In genomic region chrX:42361400-42362028, GRCm38 (mm10) we compare ENCODE assay signal across 11 mouse cellular contexts.
A peak's percentile ranks its signal among the peaks of the same experiment; 100 is the strongest.
DNase-seq lines count a peak whose midpoint lies in the region; ATAC-seq lines count a peak whose summit lies in the region.
"Had no signal": no experiment of that assay in that cellular context is flagged by ENCODE, and none has a peak within 500 bp of the region (broad histone marks: within the 10 kb centered on the region; RNA-seq: fewer than 3 reads in every experiment).

No protein-coding gene starts in this region.

- no peak overlapping the region for H3K4me3 ChIP-seq in forebrain, embryonic 15.5 days
- no peak overlapping the region for H3K4me3 ChIP-seq in midbrain, embryonic 11.5 days (ENCODE audit: low read depth, low read length)
- no peak overlapping the region for H3K4me3 ChIP-seq in liver, embryonic 12.5 days
- no peak overlapping the region for H3K4me3 ChIP-seq in heart, embryonic 10.5 days

- H3K36me3 ChIP-seq in forebrain, embryonic 15.5 days = no peaks in the 10 kb centered on the region
- H3K36me3 ChIP-seq in midbrain, embryonic 11.5 days (ENCODE audit: control insufficient read depth, insufficient read depth, low read length) = no peaks in the 10 kb centered on the region
- H3K36me3 ChIP-seq in liver, embryonic 12.5 days = no peaks in the 10 kb centered on the region
- H3K36me3 ChIP-seq in heart, embryonic 10.5 days = no peaks in the 10 kb centered on the region
- H3K36me3 ChIP-seq: liver, embryonic 13.5 days had no signal

- ATAC-seq in forebrain, embryonic 15.5 days (replicated peaks) = peak; percentile 87
- peak; percentile 90 for ATAC-seq in midbrain, embryonic 11.5 days (ENCODE audit: low FRiP score)
- ATAC-seq in liver, embryonic 12.5 days = no peak

- no peaks in the 10 kb centered on the region for H3K9me3 ChIP-seq in forebrain, embryonic 15.5 days
- no peaks in the 10 kb centered on the region for H3K9me3 ChIP-seq in midbrain, embryonic 11.5 days (ENCODE audit: control insufficient read depth, low read length)
- no peaks in the 10 kb centered on the region for H3K9me3 ChIP-seq in liver, embryonic 12.5 days (replicated peaks)
- H3K9me3 ChIP-seq in heart, embryonic 10.5 days = no peaks in the 10 kb centered on the region
- H3K9me3 ChIP-seq: liver, embryonic 13.5 days had no signal

- peaks cover 13% of the 10 kb centered on the region for H3K4me1 ChIP-seq in forebrain, embryonic 15.5 days
- H3K4me1 ChIP-seq in midbrain, embryonic 11.5 days (ENCODE audit: control insufficient read depth, insufficient read depth, low read length) = peaks cover 5% of the 10 kb centered on the region; the same call in 1 of the 2 replicates
- H3K4me1 ChIP-seq in liver, embryonic 12.5 days = no peaks in the 10 kb centered on the region
- H3K4me1 ChIP-seq in heart, embryonic 10.5 days = no peaks in the 10 kb centered on the region
- H3K4me1 ChIP-seq: liver, embryonic 13.5 days had no signal

- peak overlapping the region; percentile 90 for H3K27ac ChIP-seq in forebrain, embryonic 15.5 days (replicated peaks)
- peak overlapping the region; percentile 57; the same call in 1 of the 2 replicates for H3K27ac ChIP-seq in midbrain, embryonic 11.5 days (ENCODE audit: low read depth, low read length)
- no peak overlapping the region for H3K27ac ChIP-seq in liver, embryonic 12.5 days
- H3K27ac ChIP-seq in heart, embryonic 10.5 days = no peak overlapping the region
- H3K27ac ChIP-seq: liver, embryonic 13.5 days had no signal

- H3K27me3 ChIP-seq in forebrain, embryonic 15.5 days = no peaks in the 10 kb centered on the region
- H3K27me3 ChIP-seq in midbrain, embryonic 11.5 days (ENCODE audit: control insufficient read depth, insufficient read depth, low read length) = no peaks in the 10 kb centered on the region
- H3K27me3 ChIP-seq in liver, embryonic 12.5 days (replicated peaks) = peaks cover 10% of the 10 kb centered on the region
- H3K27me3 ChIP-seq in heart, embryonic 10.5 days (ENCODE audit: insufficient read depth, poor library complexity, severe bottlenecking) = no peaks in the 10 kb centered on the region
- H3K27me3 ChIP-seq: liver, embryonic 13.5 days had no signal

- no peak overlapping the region for H3K9ac ChIP-seq in forebrain, embryonic 15.5 days (replicated peaks)
- peak overlapping the region; percentile 14; the same call in 1 of the 2 replicates for H3K9ac ChIP-seq in midbrain, embryonic 11.5 days (ENCODE audit: low read length)
- H3K9ac ChIP-seq in liver, embryonic 12.5 days = no peak overlapping the region
- H3K9ac ChIP-seq: liver, embryonic 13.5 days had no signal

- H3K4me2 ChIP-seq in forebrain, embryonic 15.5 days (replicated peaks) = peak overlapping the region; percentile 36
- H3K4me2 ChIP-seq in midbrain, embryonic 11.5 days = peak overlapping the region; percentile 42
- H3K4me2 ChIP-seq in liver, embryonic 12.5 days = no peak overlapping the region

- whole genome bisulfite sequencing in forebrain, embryonic 15.5 days = 18% methylated on average over 15 of the region's 15 CpGs
- WGBS in midbrain, embryonic 11.5 days = 21% methylated on average over 15 of the region's 15 CpGs
- WGBS in liver, embryonic 12.5 days (ENCODE audit: insufficient replicate concordance) = 49% methylated on average over 15 of the region's 15 CpGs
- 41% methylated on average over 15 of the region's 15 CpGs for WGBS in heart, embryonic 10.5 days

- DNase-seq in right cerebral cortex, postnatal 4 days = peak; percentile 13
- DNase-seq in right cerebral cortex, postnatal 25 days = no peak
- DNase-seq in midbrain, embryonic 11.5 days (ENCODE audit: low spot score, missing footprints) = peak; percentile 91
- no peak for DNase-seq in gastrocnemius, adult 18-20 months (ENCODE audit: low spot score)
- no peak for DNase-seq in testis, postnatal 14 days (ENCODE audit: low spot score)
- DNase-seq in heart, embryonic 10.5 days (ENCODE audit: low spot score) = no peak
- DNase-seq: adrenal gland, adult 2 months; liver, embryonic 13.5 days; thymus, postnatal 36 days had no signal

Comparison
In these comparisons a context has a peak if more than half of its experiments do, and no peak if none do; other contexts are left out.
1. DNase-seq: peak in right cerebral cortex, postnatal 4 days (single experiment) and midbrain, embryonic 11.5 days (single experiment); none in right cerebral cortex, postnatal 25 days (single experiment), gastrocnemius, adult 18-20 months (single experiment), testis, postnatal 14 days (single experiment) and heart, embryonic 10.5 days (single experiment).
2. H3K27ac ChIP-seq: peak in forebrain, embryonic 15.5 days (single experiment) and midbrain, embryonic 11.5 days (single experiment); none in liver, embryonic 12.5 days (single experiment) and heart, embryonic 10.5 days (single experiment).